Mouse (Mus musculus) mature B cell (primary cell): Measurements from ENCODE around the gene Amigo2.

Experiments used
- in situ Hi-C: fragments of 300-500 bp; cut with MboI; formaldehyde crosslinking; loops from 2 replicates; pipeline ENCODE4 v1.14.3; 2019

The Amigo2 gene

GRCm38 (mm10) chr15:97246911-97247790, at the start of gene Amigo2, which contains the start of gene Pced1b:
TSS of gene Amigo2 (minus strand) at chr15:97247287.
TSS of gene Pced1b (plus strand) at chr15:97247107.
- in situ Hi-C loops, result no loop called here

GRCm38 (mm10) chr15:97291291-97292050, 44.4 kb upstream of the Amigo2 start:
- in situ Hi-C loops, result no loop called here

GRCm38 (mm10) chr15:97290351-97290750, 43.3 kb upstream of the Amigo2 start:
- in situ Hi-C loops, result no loop called here

- in situ Hi-C loops, result no loop called here
Observed at GRCm38 (mm10) chr15:97289176-97289575, 42.1 kb upstream of the Amigo2 start.

GRCm38 (mm10) chr15:97288690-97289089, 41.6 kb upstream of the Amigo2 start:
- in situ Hi-C loops, result no loop called here

GRCm38 (mm10) chr15:97287436-97288143, 40.5 kb upstream of the Amigo2 start:
- in situ Hi-C loops, result no loop called here

GRCm38 (mm10) chr15:97286731-97287130, 39.6 kb upstream of the Amigo2 start:
- in situ Hi-C loops, result no loop called here

GRCm38 (mm10) chr15:97285665-97286212, 38.7 kb upstream of the Amigo2 start:
- in situ Hi-C loops, result no loop called here

- in situ Hi-C loops, result no loop called here
Observed at GRCm38 (mm10) chr15:97284201-97284600, 37.1 kb upstream of the Amigo2 start.

GRCm38 (mm10) chr15:97282572-97282881, 35.4 kb upstream of the Amigo2 start:
- in situ Hi-C loops, result no loop called here

GRCm38 (mm10) chr15:97281712-97282571, 34.9 kb upstream of the Amigo2 start:
- in situ Hi-C loops, result no loop called here

- in situ Hi-C loops, result no loop called here
Observed at GRCm38 (mm10) chr15:97280776-97281175, 33.7 kb upstream of the Amigo2 start.

GRCm38 (mm10) chr15:97280131-97280530, 33.0 kb upstream of the Amigo2 start:
- in situ Hi-C loops, result no loop called here

GRCm38 (mm10) chr15:97278340-97278948, 31.4 kb upstream of the Amigo2 start:
- in situ Hi-C loops, result no loop called here

- in situ Hi-C loops, result no loop called here
Observed at GRCm38 (mm10) chr15:97277328-97277727, 30.2 kb upstream of the Amigo2 start.

- in situ Hi-C loops, result no loop called here
Observed at GRCm38 (mm10) chr15:97276660-97277153, 29.6 kb upstream of the Amigo2 start.

- in situ Hi-C loops, result no loop called here
Observed at GRCm38 (mm10) chr15:97275626-97276395, 28.7 kb upstream of the Amigo2 start.

- in situ Hi-C loops, result no loop called here
Observed at GRCm38 (mm10) chr15:97272831-97273230, 25.7 kb upstream of the Amigo2 start.

GRCm38 (mm10) chr15:97271985-97272697, 25.1 kb upstream of the Amigo2 start:
- in situ Hi-C loops, result no loop called here
